Mouse (Mus musculus) right cerebral cortex, postnatal 36 days (tissue): ENCODE results near the gene Ddx46.
"Not testable (repeated sequence)": the region's sequence is repeated elsewhere in the genome, so short reads cannot be mapped to it uniquely, and the experiment has no call there.

ENCODE experiments used
- DNase-seq, 2 experiments: peaks; one replicate each; pipeline ENCODE4 v3.0.0; 2022; ENCODE audit warnings: low spot score in 2 of 2, mixed read lengths in 1 of 2

The Ddx46 gene

DNA sequence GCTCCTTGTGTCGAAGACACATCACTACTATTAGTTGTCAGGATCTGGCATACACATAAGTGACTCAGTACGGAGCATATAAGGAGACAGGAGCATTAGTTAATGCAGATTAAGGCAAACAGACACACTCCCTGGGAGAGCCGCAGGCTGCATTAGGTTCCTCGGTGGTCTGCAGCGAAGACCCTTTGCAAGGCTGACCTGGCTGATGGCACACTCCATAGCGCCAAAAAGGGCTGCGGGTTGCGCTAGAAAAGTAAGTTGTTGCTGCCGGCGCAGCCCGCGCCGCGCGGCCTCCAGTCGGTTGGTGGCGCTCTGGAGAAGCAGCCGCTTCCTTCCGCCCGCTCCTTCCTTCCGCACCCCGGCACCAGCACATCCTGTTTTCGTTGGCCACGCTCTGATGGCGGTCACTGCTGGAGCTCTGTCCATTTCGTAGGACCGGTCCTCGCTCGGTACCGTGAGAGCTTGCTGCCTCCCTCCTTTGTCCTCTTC lies at the start of gene Ddx46:
Gene Ddx46, plus strand, starts transcription at position 389 of the 489 bp plus-strand sequence.
- DNase-seq = peak; percentile 73 to 77

DNA sequence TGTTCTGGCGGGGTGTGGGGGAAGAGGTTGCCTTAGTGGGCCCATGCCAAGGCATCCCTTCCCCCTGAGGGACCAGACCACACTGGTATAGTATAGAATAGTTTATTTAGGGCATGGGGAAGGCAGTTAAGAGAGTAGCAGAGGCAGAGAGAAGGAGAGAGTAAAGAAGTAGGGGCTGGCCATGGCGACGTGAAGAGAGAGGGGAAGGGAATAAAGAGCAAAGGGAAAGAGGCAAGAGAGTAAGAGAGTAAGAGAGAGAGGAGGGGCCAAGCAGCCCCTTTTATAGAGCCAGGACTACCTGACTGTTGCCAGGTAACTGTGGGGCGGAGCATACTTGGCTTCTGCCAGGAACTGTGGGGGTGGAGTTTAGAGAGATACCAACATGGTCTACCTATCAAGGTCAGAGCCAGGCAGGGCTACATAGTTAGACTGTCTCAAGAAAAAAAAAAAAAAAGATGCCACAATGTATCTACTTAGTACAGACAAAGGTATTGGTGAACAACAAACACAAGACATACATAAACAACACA lies 42.8 kb upstream of the Ddx46 start:
- DNase-seq = no peak

DNA sequence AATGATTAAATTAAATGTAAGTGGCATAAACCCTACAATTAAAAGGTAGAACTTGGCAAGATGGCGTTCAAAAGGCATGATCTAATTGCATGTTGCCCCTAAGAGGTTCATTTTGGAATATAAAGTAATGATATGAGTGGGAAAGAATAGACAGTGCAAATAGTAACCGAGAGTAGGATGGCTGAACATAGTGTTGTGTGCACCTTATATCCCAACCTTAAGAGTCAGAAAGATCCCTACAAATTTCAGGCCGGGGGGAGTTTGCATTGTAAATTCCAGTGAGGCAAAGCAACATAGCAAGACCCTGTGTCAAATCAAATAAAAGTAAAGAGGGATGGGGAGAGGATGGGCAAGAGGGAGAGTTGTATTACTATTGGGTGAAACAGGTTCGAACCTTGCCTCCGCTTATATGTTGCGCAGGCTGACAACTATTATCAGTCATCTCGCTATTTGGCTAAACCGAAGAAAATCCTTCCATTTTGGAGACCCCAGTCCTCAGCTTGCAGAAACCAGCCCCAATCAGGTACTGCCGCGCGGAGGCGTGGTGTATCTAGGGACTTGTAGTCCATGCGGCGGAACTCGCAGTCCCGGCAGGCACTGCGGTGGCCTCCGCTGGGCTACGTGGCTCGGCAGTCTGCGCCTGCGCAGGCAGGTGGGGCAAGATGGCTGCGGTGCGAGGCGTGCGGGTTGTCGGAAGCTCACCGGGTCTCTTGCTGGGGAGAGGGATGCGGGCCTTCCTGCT lies 42.1 kb upstream of the Ddx46 start:
- DNase-seq = peak; percentile 96 to 97

GRCm38 (mm10) chr13:55593254-55593747 lies 41.5 kb upstream of the Ddx46 start:
- DNase-seq = no peak

DNA sequence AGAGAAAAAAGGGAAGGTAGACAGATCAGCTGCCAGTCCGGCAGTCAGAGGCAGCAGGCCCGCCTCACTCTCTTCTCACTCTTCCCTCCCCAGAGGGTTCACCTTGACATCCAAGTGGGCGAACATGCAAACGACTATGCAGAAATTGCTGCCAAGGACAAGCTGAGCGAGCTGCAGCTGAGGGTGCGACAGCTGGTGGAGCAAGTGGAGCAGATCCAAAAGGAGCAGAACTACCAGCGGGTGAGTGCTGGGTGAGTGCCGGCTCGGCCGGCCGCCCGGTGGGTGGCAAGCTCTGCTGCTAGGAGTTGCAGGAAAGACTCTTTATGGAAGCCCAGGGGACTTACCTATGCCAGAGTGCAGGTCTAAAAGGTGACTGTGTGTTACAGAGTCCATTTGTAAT lies 39.5 kb upstream of the Ddx46 start:
- peak; percentile 72 to 85 for DNase-seq

GRCm38 (mm10) chr13:55596802-55597201 lies 38.0 kb upstream of the Ddx46 start:
- peak in 1 of 2 experiments; percentile 21 for DNase-seq

- peak; percentile 78 to 80 for DNase-seq
Observed at GRCm38 (mm10) chr13:55599566-55600540, 35.0 kb upstream of the Ddx46 start, which contains the start of gene B4galt7. B4galt7 (plus strand) TSS chr13:55599896.

- DNase-seq = no peak
Observed at GRCm38 (mm10) chr13:55600657-55601056, 34.2 kb upstream of the Ddx46 start.

DNA sequence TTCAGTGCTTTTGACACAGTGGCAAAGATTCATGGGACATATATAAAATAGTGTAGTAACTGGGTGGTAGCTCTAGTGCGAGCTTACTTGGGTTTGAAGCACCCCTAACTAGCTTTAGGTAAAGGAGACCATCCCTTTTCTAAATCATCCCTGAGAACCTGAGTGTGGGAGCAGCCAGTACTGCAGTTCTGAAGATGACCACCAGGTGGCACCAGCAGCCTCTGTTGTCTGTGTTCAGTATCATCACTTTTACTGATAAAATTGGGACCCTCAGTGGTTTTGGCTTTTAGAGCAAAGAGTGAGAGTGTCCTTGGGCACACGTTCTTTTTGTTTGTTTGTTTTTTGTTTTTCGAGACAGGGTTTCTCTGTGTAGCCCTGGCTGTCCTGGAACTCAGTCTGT lies 33.2 kb upstream of the Ddx46 start:
- DNase-seq = peak; percentile 69 to 79

DNA sequence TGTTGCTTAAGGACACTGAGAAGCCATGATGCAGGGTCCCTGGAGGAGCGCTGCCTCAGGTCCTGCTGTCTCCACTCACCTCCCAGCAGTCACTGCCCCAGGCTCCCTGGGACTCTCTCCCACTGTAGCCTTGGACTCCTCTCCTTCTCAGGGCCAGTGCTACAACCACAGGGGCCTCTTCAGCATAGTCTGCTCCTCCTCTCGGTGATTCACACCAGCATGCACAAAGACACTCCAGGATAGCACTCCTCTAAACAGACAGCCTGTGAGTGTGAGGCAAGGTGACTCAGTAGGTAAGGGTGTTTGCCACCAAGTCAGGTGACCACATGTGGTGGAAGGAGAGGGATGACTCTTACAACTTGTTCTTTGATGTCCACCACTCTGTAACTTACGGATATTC lies 30.2 kb upstream of the Ddx46 start:
- no peak for DNase-seq

DNA sequence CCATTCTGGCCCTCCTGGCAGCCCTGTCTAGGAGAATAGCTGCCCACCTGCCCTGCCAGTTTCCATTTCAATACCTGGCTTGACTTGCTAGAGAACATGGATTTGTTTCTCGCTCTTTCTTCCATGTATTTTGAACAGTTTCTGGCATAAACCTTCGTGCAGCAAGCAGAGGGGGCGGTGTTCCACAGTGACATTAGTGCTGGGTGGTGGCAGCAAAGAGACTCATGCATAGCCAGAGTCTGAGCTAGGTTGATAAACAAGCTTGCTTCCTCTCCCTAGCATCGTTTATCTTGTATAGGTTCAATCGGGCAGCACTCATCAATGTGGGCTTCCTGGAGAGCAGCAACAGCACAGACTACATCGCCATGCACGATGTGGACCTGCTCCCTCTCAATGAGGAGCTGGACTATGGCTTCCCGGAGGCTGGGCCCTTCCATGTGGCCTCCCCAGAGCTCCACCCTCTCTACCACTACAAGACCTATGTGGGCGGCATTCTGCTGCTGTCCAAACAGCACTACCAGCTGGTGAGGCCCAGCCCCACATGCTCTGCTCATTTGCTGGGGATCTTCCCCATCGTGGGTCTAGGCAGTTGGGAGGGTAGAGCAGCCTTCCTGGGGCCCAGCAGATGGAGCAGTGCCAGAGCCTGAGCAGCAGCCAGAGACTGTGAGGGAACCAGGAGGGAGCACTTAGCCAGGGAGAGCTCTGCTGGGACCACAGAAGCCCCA lies 27.8 kb upstream of the Ddx46 start:
- no peak for DNase-seq

DNA sequence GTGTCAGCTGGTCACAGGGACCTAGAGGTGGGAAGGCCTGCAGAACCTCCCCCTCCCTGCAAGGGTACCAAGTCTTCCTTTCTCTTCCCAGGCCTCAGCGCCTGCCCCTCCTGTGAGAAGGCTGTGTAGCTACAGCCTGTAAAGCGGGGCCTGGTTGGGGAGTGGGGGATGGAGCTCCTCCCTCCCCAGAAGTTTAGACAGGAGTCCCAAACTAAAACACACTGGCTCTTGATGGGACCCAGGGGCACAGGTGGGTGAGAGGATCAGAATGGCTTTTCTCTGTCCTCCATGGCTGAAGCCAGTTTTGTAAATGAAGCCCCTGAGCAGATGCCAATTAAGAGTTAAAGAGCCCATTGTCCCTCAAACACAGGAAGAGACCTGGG lies 27.2 kb upstream of the Ddx46 start:
- DNase-seq = no peak

GRCm38 (mm10) chr13:55611996-55612395 lies 22.8 kb upstream of the Ddx46 start:
- no peak for DNase-seq

DNA sequence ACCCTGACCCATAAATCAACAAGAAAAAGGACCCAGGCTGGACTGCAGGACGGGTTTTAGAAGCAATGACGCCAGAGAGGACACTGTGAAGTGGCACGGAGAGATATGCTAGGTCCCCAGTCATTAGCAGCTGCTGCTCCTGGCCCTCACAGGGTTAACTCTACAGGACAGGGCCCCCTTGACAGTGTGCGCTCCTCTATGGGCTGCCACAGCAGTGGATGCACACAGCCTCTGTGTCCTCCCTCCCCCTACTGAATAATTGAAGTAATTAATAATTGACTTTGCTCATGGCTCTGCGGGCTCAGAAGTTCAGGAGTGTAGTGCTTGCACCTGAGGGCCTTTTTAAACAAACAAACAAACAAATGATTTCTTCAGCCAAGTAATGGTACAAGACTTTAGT lies 21.4 kb upstream of the Ddx46 start:
- DNase-seq = no peak

GRCm38 (mm10) chr13:55619328-55619727 lies 15.5 kb upstream of the Ddx46 start:
- no peak for DNase-seq

DNA sequence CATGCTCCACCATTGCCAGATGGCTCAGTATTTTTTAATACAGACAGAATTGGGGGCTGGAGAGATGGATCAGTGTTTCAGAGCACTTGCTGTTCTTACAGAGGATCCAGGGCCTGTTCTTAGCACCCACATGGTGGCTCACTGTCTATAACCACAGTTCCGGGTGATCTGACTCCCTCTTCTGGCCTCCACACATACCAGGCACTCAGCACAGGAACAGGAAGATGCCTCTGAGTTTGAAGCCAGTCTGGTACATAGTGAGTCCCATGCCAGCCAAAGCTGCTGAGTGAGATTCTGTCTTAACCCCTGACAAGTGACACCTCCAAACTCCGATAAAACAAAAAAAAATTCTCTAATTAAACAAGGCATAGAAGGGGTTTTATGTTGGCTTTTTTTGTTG lies 14.6 kb upstream of the Ddx46 start:
- DNase-seq = no peak

GRCm38 (mm10) chr13:55622156-55622648 lies 12.6 kb upstream of the Ddx46 start:
- DNase-seq = not testable (repeated sequence)

GRCm38 (mm10) chr13:55622649-55623541 lies 11.9 kb upstream of the Ddx46 start, which contains the start of gene Caml:
Caml (plus strand) TSS chr13:55623005.
- DNase-seq = peak; percentile 81

DNA sequence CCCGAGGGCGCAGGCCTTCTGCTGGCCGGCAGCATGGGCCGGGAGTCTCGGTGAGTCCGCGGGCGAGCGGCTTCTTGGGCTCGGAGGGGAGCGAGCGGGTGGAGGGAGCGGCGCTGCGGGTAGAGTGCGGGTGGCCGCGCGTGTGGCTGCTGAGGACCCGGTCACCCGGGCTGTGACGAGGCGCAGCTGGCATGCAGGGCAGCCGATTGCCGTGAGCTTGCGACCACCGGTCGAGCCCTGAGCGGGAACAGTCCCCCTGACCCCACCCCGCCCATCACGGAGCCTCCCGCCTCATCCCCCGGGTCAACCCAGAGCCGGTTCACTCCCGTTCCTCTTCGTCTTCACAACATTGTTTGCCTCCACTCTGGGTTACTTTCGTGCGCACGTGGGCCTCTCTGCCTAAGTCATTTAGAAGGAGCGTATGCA lies 332 bp downstream of the Ddx46 start:
- DNase-seq = no peak
